Mouse (Mus musculus) midbrain, embryonic 12.5 days (tissue): ENCODE measurements at regions not wholly inside any gene's neighbourhood (a gene's known extent, or its start where the extent isn't known, plus 50 kb on each side); places are given as distances from the start of the nearest gene placed in this dataset.

ENCODE experiments used
- ATAC-seq: fragments of 200-750 bp; cut with Nextera tagmentation; 2 replicates; pipeline ENCODE4 v1.8.0; 2017; ENCODE audit warnings: low read depth, moderate TSS enrichment, moderate library complexity; ENCODE audit not compliant: low FRiP score
- H3K27ac ChIP-seq: fragments of 300-500 bp; sonication (generic); replicated peaks from 2 replicates; pipeline ENCODE4 v1.5.1; 2016; ENCODE audit warnings: mild to moderate bottlenecking
- H3K27me3 ChIP-seq: fragments of 300-500 bp; sonication (generic); 2 replicates; pipeline ENCODE4 v1.6.1; 2016; ENCODE audit warnings: mild to moderate bottlenecking
- H3K36me3 ChIP-seq: fragments of 300-500 bp; sonication (generic); 2 replicates; pipeline ENCODE4 v1.6.1; 2016
- H3K4me1 ChIP-seq: fragments of 300-500 bp; sonication (generic); 2 replicates; pipeline ENCODE4 v1.6.1; 2016
- H3K4me2 ChIP-seq: fragments of 300-500 bp; sonication (generic); replicated peaks from 2 replicates; pipeline ENCODE4 v1.6.1; 2016; ENCODE audit warnings: mild to moderate bottlenecking, moderate library complexity
- H3K4me3 ChIP-seq: fragments of 300-500 bp; sonication (generic); 2 replicates; pipeline ENCODE4 v1.5.1; 2016; ENCODE audit warnings: mild to moderate bottlenecking
- H3K9ac ChIP-seq: fragments of 300-500 bp; sonication (generic); replicated peaks from 2 replicates; pipeline ENCODE4 v1.6.1; 2016; ENCODE audit warnings: mild to moderate bottlenecking, moderate library complexity
- H3K9me3 ChIP-seq: fragments of 300-500 bp; sonication (generic); 2 replicates; pipeline ENCODE4 v1.6.1; 2016; ENCODE audit warnings: mild to moderate bottlenecking
- WGBS: fragments of 180-500 bp; shearing (Covaris S2); methylation state at CpG from one replicate; pipeline ENCODE4 v1.1.7; 2016; 5-methylcytosine and 5-hydroxymethylcytosine counted together

- Histone ChIP-seq H3K4me2 (no peak overlapping the region), H3K36me3 (no peaks in the 10 kb centered on the region), H3K27ac (no peak overlapping the region), H3K27me3 (no peaks in the 10 kb centered on the region), H3K4me3 (no peak overlapping the region), H3K9me3 (no peaks in the 10 kb centered on the region), H3K4me1 (no peaks in the 10 kb centered on the region), H3K9ac (no peak overlapping the region)
- ATAC-seq, result no peak
- 86% methylated on average over 1 of the region's 1 CpGs for WGBS
These were observed 229.5 kb downstream of the Emx2 start for GRCm38 (mm10) chr19:59687681-59688080.

GRCm38 (mm10) chr19:59691541-59692096, 233.4 kb downstream of the Emx2 start:
- no peak overlapping the region for H3K4me3 ChIP-seq
- no peak overlapping the region for H3K9ac ChIP-seq

GRCm38 (mm10) chr19:59697628-59698027, 239.5 kb downstream of the Emx2 start:
- no peak overlapping the region for H3K27ac ChIP-seq
- ATAC-seq, result peak; percentile 74
- no peak overlapping the region for H3K4me3 ChIP-seq
- H3K9ac ChIP-seq, result no peak overlapping the region
- no peaks in the 10 kb centered on the region for H3K27me3 ChIP-seq
- H3K4me2 ChIP-seq, result no peak overlapping the region
- peaks cover 8% of the 10 kb centered on the region; the same call in 1 of the 2 replicates for H3K4me1 ChIP-seq
- H3K9me3 ChIP-seq, result no peaks in the 10 kb centered on the region
- H3K36me3 ChIP-seq, result no peaks in the 10 kb centered on the region
- WGBS, result 19% methylated on average over 5 of the region's 5 CpGs

More at GRCm38 (mm10) chr19:59691541-59692096, 233.4 kb downstream of the Emx2 start:
- no peak for ATAC-seq
- Histone ChIP-seq H3K4me2 (no peak overlapping the region), H3K27me3 (no peaks in the 10 kb centered on the region), H3K4me1 (no peaks in the 10 kb centered on the region), H3K27ac (no peak overlapping the region), H3K36me3 (no peaks in the 10 kb centered on the region), H3K9me3 (no peaks in the 10 kb centered on the region)
- WGBS, result 84% methylated on average over 15 of the region's 15 CpGs

GRCm38 (mm10) chr19:59700187-59700586, 242.0 kb downstream of the Emx2 start:
- Histone ChIP-seq H3K9ac (no peak overlapping the region), H3K27ac (no peak overlapping the region), H3K4me1 (peaks cover 8% of the 10 kb centered on the region; the same call in 1 of the 2 replicates), H3K9me3 (no peaks in the 10 kb centered on the region), H3K27me3 (no peaks in the 10 kb centered on the region), H3K36me3 (no peaks in the 10 kb centered on the region), H3K4me2 (no peak overlapping the region), H3K4me3 (no peak overlapping the region)
- ATAC-seq, result no peak
- 62% methylated on average over 3 of the region's 3 CpGs for WGBS

- Histone ChIP-seq H3K27ac (no peak overlapping the region), H3K36me3 (no peaks in the 10 kb centered on the region), H3K9ac (no peak overlapping the region), H3K27me3 (no peaks in the 10 kb centered on the region), H3K4me2 (no peak overlapping the region), H3K4me3 (no peak overlapping the region), H3K9me3 (no peaks in the 10 kb centered on the region), H3K4me1 (no peaks in the 10 kb centered on the region)
- ATAC-seq, result no peak
- 34% methylated on average over 5 of the region's 5 CpGs for WGBS
These were observed 236.3 kb downstream of the Rab11fip2 start for GRCm38 (mm10) chr19:59707106-59707505.

- no peak overlapping the region for H3K27ac ChIP-seq
- H3K4me2 ChIP-seq, result no peak overlapping the region
- no peak for ATAC-seq
- H3K27me3 ChIP-seq, result no peaks in the 10 kb centered on the region
- no peaks in the 10 kb centered on the region for H3K4me1 ChIP-seq
- no peak overlapping the region for H3K9ac ChIP-seq
- 57% methylated on average over 2 of the region's 2 CpGs for WGBS
- H3K9me3 ChIP-seq, result no peaks in the 10 kb centered on the region
- H3K36me3 ChIP-seq, result no peaks in the 10 kb centered on the region
- H3K4me3 ChIP-seq, result no peak overlapping the region
These were observed 234.3 kb downstream of the Rab11fip2 start for GRCm38 (mm10) chr19:59709180-59709579.

- Histone ChIP-seq H3K27ac (no peak overlapping the region), H3K27me3 (peaks cover 10% of the 10 kb centered on the region; the same call in 1 of the 2 replicates), H3K9me3 (no peaks in the 10 kb centered on the region), H3K4me1 (peaks cover 9% of the 10 kb centered on the region; the same call in 1 of the 2 replicates), H3K4me2 (no peak overlapping the region), H3K9ac (no peak overlapping the region), H3K36me3 (no peaks in the 10 kb centered on the region), H3K4me3 (no peak overlapping the region)
- ATAC-seq, result no peak
- WGBS, result 89% methylated on average over 2 of the region's 2 CpGs
These were observed 228.4 kb downstream of the Rab11fip2 start for GRCm38 (mm10) chr19:59715086-59715485.

GRCm38 (mm10) chr19:59717813-59718483, 225.5 kb downstream of the Rab11fip2 start:
- Histone ChIP-seq H3K9ac (no peak overlapping the region), H3K27me3 (peaks cover 10% of the 10 kb centered on the region; the same call in 1 of the 2 replicates), H3K4me2 (no peak overlapping the region), H3K9me3 (no peaks in the 10 kb centered on the region), H3K4me1 (peaks cover 9% of the 10 kb centered on the region; the same call in 1 of the 2 replicates), H3K36me3 (no peaks in the 10 kb centered on the region), H3K4me3 (no peak overlapping the region), H3K27ac (no peak overlapping the region)
- WGBS, result 6% methylated on average over 8 of the region's 8 CpGs
- ATAC-seq, result no peak

GRCm38 (mm10) chr19:59738541-59738940, 204.9 kb downstream of the Rab11fip2 start:
- H3K4me2 ChIP-seq, result no peak overlapping the region
- no peak overlapping the region for H3K4me3 ChIP-seq
- no peaks in the 10 kb centered on the region for H3K4me1 ChIP-seq
- ATAC-seq, result no peak
- H3K27me3 ChIP-seq, result no peaks in the 10 kb centered on the region
- H3K36me3 ChIP-seq, result no peaks in the 10 kb centered on the region
- no peaks in the 10 kb centered on the region for H3K9me3 ChIP-seq
- no peak overlapping the region for H3K9ac ChIP-seq
- WGBS, result 76% methylated on average over 8 of the region's 8 CpGs
- no peak overlapping the region for H3K27ac ChIP-seq

- H3K36me3 ChIP-seq, result no peaks in the 10 kb centered on the region
- no peak overlapping the region for H3K4me2 ChIP-seq
- H3K9ac ChIP-seq, result no peak overlapping the region
- H3K4me1 ChIP-seq, result no peaks in the 10 kb centered on the region
- 31% methylated on average over 3 of the region's 3 CpGs for WGBS
- H3K4me3 ChIP-seq, result no peak overlapping the region
- ATAC-seq, result no peak
- H3K9me3 ChIP-seq, result no peaks in the 10 kb centered on the region
- H3K27ac ChIP-seq, result no peak overlapping the region
- no peaks in the 10 kb centered on the region for H3K27me3 ChIP-seq
These were observed 200.5 kb downstream of the Rab11fip2 start for GRCm38 (mm10) chr19:59742946-59743345.

- Histone ChIP-seq H3K27me3 (no peaks in the 10 kb centered on the region), H3K9ac (no peak overlapping the region), H3K4me2 (no peak overlapping the region), H3K36me3 (no peaks in the 10 kb centered on the region), H3K4me3 (no peak overlapping the region), H3K27ac (no peak overlapping the region), H3K4me1 (no peaks in the 10 kb centered on the region), H3K9me3 (no peaks in the 10 kb centered on the region)
- 52% methylated on average over 3 of the region's 3 CpGs for WGBS
- no peak for ATAC-seq
These were observed 182.2 kb downstream of the Rab11fip2 start for GRCm38 (mm10) chr19:59761218-59761617.

GRCm38 (mm10) chr19:59784401-59785046, 158.9 kb downstream of the Rab11fip2 start:
- peaks cover 11% of the 10 kb centered on the region; the same call in 1 of the 2 replicates for H3K4me1 ChIP-seq
- H3K27ac ChIP-seq, result no peak overlapping the region
- no peak for ATAC-seq
- H3K4me3 ChIP-seq, result no peak overlapping the region
- no peak overlapping the region for H3K4me2 ChIP-seq
- H3K9me3 ChIP-seq, result no peaks in the 10 kb centered on the region
- H3K9ac ChIP-seq, result no peak overlapping the region
- H3K36me3 ChIP-seq, result no peaks in the 10 kb centered on the region
- WGBS, result 53% methylated on average over 9 of the region's 9 CpGs
- no peaks in the 10 kb centered on the region for H3K27me3 ChIP-seq
